Mouse (Mus musculus) heart, adult 2 months (tissue): ENCODE data around the gene Asxl1. TPM values are rescaled to one million over a fixed set of nuclear protein-coding genes. Genes with fewer than 3 reads are reported as not detected.

Experiments used
- DNase-seq, 2 experiments: peaks; one replicate each; pipeline ENCODE4 v3.0.0; 2021
- H3K27ac ChIP-seq: fragments of 200-600 bp; 2 replicates; pipeline ENCODE4 v1.8.1; 2022
- H3K27me3 ChIP-seq: fragments of 200-500 bp; 2 replicates; pipeline ENCODE4 v1.6.1; 2012; ENCODE audit warnings: mild to moderate bottlenecking, low read length, inconsistent platforms, mixed read lengths; ENCODE audit not compliant: control insufficient read depth, insufficient read depth
- H3K36me3 ChIP-seq: fragments of 200-500 bp; 2 replicates; pipeline ENCODE4 v1.6.1; 2012; ENCODE audit warnings: low read length, inconsistent platforms; ENCODE audit not compliant: control insufficient read depth, insufficient read depth
- H3K4me1 ChIP-seq: fragments of 200-500 bp; 2 replicates; pipeline ENCODE4 v1.6.1; 2011; ENCODE audit warnings: low read length; ENCODE audit not compliant: control insufficient read depth, insufficient read depth
- H3K4me3 ChIP-seq: fragments of 200-600 bp; 2 replicates; pipeline ENCODE4 v1.8.1; 2022
- H3K79me2 ChIP-seq: fragments of 200-500 bp; replicated peaks from 2 replicates; pipeline ENCODE4 v1.6.1; 2012; ENCODE audit warnings: mild to moderate bottlenecking, inconsistent platforms, low read length, moderate library complexity, mixed read lengths; ENCODE audit not compliant: control insufficient read depth, insufficient read depth
- H3K9ac ChIP-seq: fragments of 200-500 bp; 2 replicates; pipeline ENCODE4 v1.6.1; 2012; ENCODE audit warnings: low read depth, mild to moderate bottlenecking, control low read depth, inconsistent platforms, low read length, mixed read lengths
- CTCF ChIP-seq: fragments of 200-600 bp; IDR thresholded peaks from 2 replicates; pipeline ENCODE4 v1.8.1; 2022; ENCODE audit warnings: antibody characterized with exemption, mild to moderate bottlenecking, moderate library complexity
- EP300 ChIP-seq: fragments of 200-500 bp; IDR thresholded peaks from 2 replicates; pipeline ENCODE4 v1.6.1; 2011; ENCODE audit warnings: low read depth, low read length, control low read depth; ENCODE audit not compliant: insufficient read depth
- POLR2A ChIP-seq: fragments of 200-500 bp; IDR thresholded peaks from 2 replicates; pipeline ENCODE4 v1.6.1; 2011; ENCODE audit warnings: mild to moderate bottlenecking, low read depth, low read length, control low read depth; ENCODE audit not compliant: insufficient read depth
- WGBS: fragments of 180-500 bp; shearing (Covaris S2); methylation state at CpG from one replicate; pipeline ENCODE4 v1.1.7; 2018; 5-methylcytosine and 5-hydroxymethylcytosine counted together
- intact Hi-C: fragments of 180-260 bp; cut with DNase I; formaldehyde crosslinking; loops from one replicate; pipeline ENCODE4 v1.15.1; 2025
- polyA plus RNA-seq: library from polyadenylated mRNA; depleted of rRNA; stranded (reverse); fragments of >200 nt; gene quantifications from 2 replicates; pipeline ENCODE4 v1.2.3, GENCODE M21; 2012
- total RNA-seq, 2 experiments: library from RNA; stranded (reverse); gene quantifications; 2 replicates each; pipeline ENCODE4 v1.2.3; 2021

Asxl1 gene
- total and polyA plus RNA-seq, 3 experiments = 8.0 to 21.2 (median 17.7) TPM

- peak overlapping the region; percentile 84 for H3K4me3 ChIP-seq
- TF ChIP-seq POLR2A (no peak), CTCF (no peak), EP300 (no peak)
Observed at GRCm38 (mm10) chr2:153443434-153444240, 98.0 kb downstream of the Asxl1 start.

GRCm38 (mm10) chr2:153444254-153445136, 98.9 kb downstream of the Asxl1 start:
- no peaks in the 10 kb centered on the region for H3K27me3 ChIP-seq
- H3K4me3 ChIP-seq = peak overlapping the region; percentile 84
- H3K4me1 ChIP-seq = peaks cover 8% of the 10 kb centered on the region
- intact Hi-C loops = loop anchor here (1.0 to 5.0 kb wide), 4 partner anchors 18 to 282 kb away; partner anchors contain the start of genes Plagl2, Pofut1 and Tm9sf4
- no peaks in the 10 kb centered on the region; the same call in 1 of the 2 replicates for H3K79me2 ChIP-seq
- H3K27ac ChIP-seq = peak overlapping the region; percentile 84
- WGBS = 1% methylated on average over 50 of the region's 64 CpGs
- peak; percentile 83 to 84 for DNase-seq
- H3K9ac ChIP-seq = peak overlapping the region; percentile 91
- H3K36me3 ChIP-seq = no peaks in the 10 kb centered on the region
- TF ChIP-seq EP300 (no peak), POLR2A (peak; percentile 32; the same call in 1 of the 2 replicates), CTCF (no peak)

More at GRCm38 (mm10) chr2:153443434-153444240, 98.0 kb downstream of the Asxl1 start:
- H3K27ac ChIP-seq = peak overlapping the region; percentile 84
- H3K9ac ChIP-seq = peak overlapping the region; percentile 91
- intact Hi-C loops = loop anchor here (1.0 to 5.0 kb wide), 3 partner anchors 19 to 201 kb away; partner anchors contain the start of genes Plagl2 and Pofut1
- peak; percentile 65 to 72 for DNase-seq
- H3K79me2 ChIP-seq = no peaks in the 10 kb centered on the region; the same call in 1 of the 2 replicates
- 3% methylated on average over 59 of the region's 59 CpGs for WGBS
- peaks cover 8% of the 10 kb centered on the region for H3K4me1 ChIP-seq
- no peaks in the 10 kb centered on the region for H3K27me3 ChIP-seq
- no peaks in the 10 kb centered on the region for H3K36me3 ChIP-seq

GRCm38 (mm10) chr2:153445137-153446016, 99.7 kb downstream of the Asxl1 start:
- peak; percentile 34 to 56 for DNase-seq
- under 1% methylated on average over 58 of the region's 59 CpGs for WGBS
- TF ChIP-seq CTCF (no peak), EP300 (no peak), POLR2A (no peak)
- no peaks in the 10 kb centered on the region; the same call in 1 of the 2 replicates for H3K79me2 ChIP-seq
- no peaks in the 10 kb centered on the region for H3K27me3 ChIP-seq
- no peaks in the 10 kb centered on the region for H3K36me3 ChIP-seq
- intact Hi-C loops = loop anchor here (2.0 to 5.0 kb wide), 2 partner anchors 95 to 283 kb away; partner anchors contain the start of gene Tm9sf4
- H3K4me1 ChIP-seq = peaks cover 8% of the 10 kb centered on the region
- peak overlapping the region; percentile 77 for H3K27ac ChIP-seq
- peak overlapping the region; percentile 60 for H3K9ac ChIP-seq
- peak overlapping the region; percentile 61 for H3K4me3 ChIP-seq

- H3K4me1 ChIP-seq = peaks cover 6% of the 10 kb centered on the region
- H3K27ac ChIP-seq = no peak overlapping the region
- H3K27me3 ChIP-seq = no peaks in the 10 kb centered on the region
- no peak overlapping the region for H3K9ac ChIP-seq
- intact Hi-C loops = loop anchor here (5.0 kb wide), 1 partner anchor 284 kb away; the partner anchor contains the start of gene Tm9sf4
- H3K79me2 ChIP-seq = no peaks in the 10 kb centered on the region; the same call in 1 of the 2 replicates
- under 1% methylated on average over 8 of the region's 8 CpGs for WGBS
- no peak for TF ChIP-seq POLR2A
- TF ChIP-seq CTCF = peak; percentile 92
- peak overlapping the region; percentile 61 for H3K4me3 ChIP-seq
- no peaks in the 10 kb centered on the region for H3K36me3 ChIP-seq
- DNase-seq = no peak
Observed at GRCm38 (mm10) chr2:153446017-153446408, 100.4 kb downstream of the Asxl1 start.

- intact Hi-C loops = loop anchor here (5.0 kb wide), 1 partner anchor 284 kb away; the partner anchor contains the start of gene Tm9sf4
Observed at GRCm38 (mm10) chr2:153446476-153446875, 100.8 kb downstream of the Asxl1 start.

More at GRCm38 (mm10) chr2:153446476-153446875, 100.8 kb downstream of the Asxl1 start:
- Histone ChIP-seq H3K27me3 (no peaks in the 10 kb centered on the region), H3K9ac (no peak overlapping the region), H3K79me2 (no peaks in the 10 kb centered on the region; the same call in 1 of the 2 replicates), H3K27ac (no peak overlapping the region), H3K4me3 (no peak overlapping the region), H3K4me1 (peaks cover 4% of the 10 kb centered on the region; the same call in 1 of the 2 replicates), H3K36me3 (no peaks in the 10 kb centered on the region)
- no peak; the same call in 1 of the 2 replicates for TF ChIP-seq CTCF
- no peak for TF ChIP-seq POLR2A
- no peak for TF ChIP-seq EP300
- WGBS = 32% methylated on average over 4 of the region's 4 CpGs
- DNase-seq = no peak
